Mouse (Mus musculus) forebrain, postnatal 0 days (tissue): ENCODE results near the gene Mgll. TPM values are rescaled to one million over a fixed set of nuclear protein-coding genes. Genes with fewer than 3 reads are reported as not detected.

Experiments used
- ATAC-seq: fragments of 200-750 bp; cut with Nextera tagmentation; 2 replicates; pipeline ENCODE4 v1.8.0; 2017; ENCODE audit warnings: mild to moderate bottlenecking, moderate library complexity
- DNase-seq: peaks from one replicate; pipeline ENCODE4 v3.0.0-alpha.2; 2015
- H3K27ac ChIP-seq: fragments of 300-500 bp; sonication (generic); 2 replicates; pipeline ENCODE4 v1.5.1; 2014; ENCODE audit warnings: low read depth, mild to moderate bottlenecking, antibody characterized with exemption, low read length, moderate library complexity, mixed read lengths
- H3K27me3 ChIP-seq: fragments of 300-500 bp; sonication (generic); 2 replicates; pipeline ENCODE4 v1.6.1; 2014; ENCODE audit warnings: mild to moderate bottlenecking, low read length, mixed read lengths; ENCODE audit not compliant: insufficient read depth
- H3K36me3 ChIP-seq: fragments of 300-500 bp; sonication (generic); 2 replicates; pipeline ENCODE4 v1.6.1; 2014; ENCODE audit warnings: mild to moderate bottlenecking, moderate library complexity; ENCODE audit not compliant: insufficient read depth
- H3K4me1 ChIP-seq: fragments of 300-500 bp; sonication (generic); 2 replicates; pipeline ENCODE4 v1.6.1; 2014; ENCODE audit warnings: antibody characterized with exemption; ENCODE audit not compliant: insufficient read depth
- H3K4me2 ChIP-seq: fragments of 300-500 bp; sonication (generic); 2 replicates; pipeline ENCODE4 v1.6.1; 2014; ENCODE audit warnings: low read depth, mild to moderate bottlenecking, moderate library complexity
- H3K4me3 ChIP-seq: fragments of 300-500 bp; sonication (generic); 2 replicates; pipeline ENCODE4 v1.5.1; 2014; ENCODE audit warnings: low read depth, low read length, mixed read lengths
- H3K9ac ChIP-seq: fragments of 300-500 bp; sonication (generic); 2 replicates; pipeline ENCODE4 v1.6.1; 2014; ENCODE audit warnings: mild to moderate bottlenecking
- H3K9me3 ChIP-seq: fragments of 300-500 bp; sonication (generic); 2 replicates; pipeline ENCODE4 v1.6.1; 2016; ENCODE audit warnings: low read length
- CTCF ChIP-seq: sonication (generic); IDR thresholded peaks from 2 replicates; pipeline ENCODE4 v1.5.1; 2016; ENCODE audit warnings: antibody characterized with exemption, control low read depth, low read depth
- WGBS: fragments of 180-500 bp; shearing (Covaris S2); extraction: QIAGEN DNeasy Blood & Tissue Kit; methylation state at CpG from one replicate; pipeline ENCODE4 v1.1.7; 2014; 5-methylcytosine and 5-hydroxymethylcytosine counted together
- polyA plus RNA-seq: library from polyadenylated mRNA; unstranded; fragments of >200 nt; fragmentation: Nextera tagmentation; extraction: Ambion mirVana; gene quantifications from 2 replicates; pipeline ENCODE4 v1.2.1, GENCODE M21; 2015
- total RNA-seq: library from RNA; depleted of rRNA; stranded (reverse); fragments of >200 nt; gene quantifications from 2 replicates; pipeline ENCODE4 v1.2.3, GENCODE M21; 2014

Mgll gene
- total and polyA plus RNA-seq, 2 experiments from 2014 or later, result 35.1 to 60.7 TPM

- no peak overlapping the region for H3K4me3 ChIP-seq
- no peak for TF ChIP-seq CTCF
- 41% methylated on average over 13 of the region's 13 CpGs for whole genome bisulfite sequencing
- ATAC-seq (peak; percentile 21; the same call in 1 of the 2 replicates), DNase-seq (no peak)
- no peak overlapping the region for H3K27ac ChIP-seq
- peak overlapping the region; percentile 36 for H3K4me2 ChIP-seq
- no peaks in the 10 kb centered on the region for H3K27me3 ChIP-seq
- H3K36me3 ChIP-seq, result no peaks in the 10 kb centered on the region
- H3K9ac ChIP-seq, result no peak overlapping the region
- no peaks in the 10 kb centered on the region for H3K9me3 ChIP-seq
- peaks cover 15% of the 10 kb centered on the region; the same call in 1 of the 2 replicates for H3K4me1 ChIP-seq
These were observed 69.7 kb downstream of the Mgll start for GRCm38 (mm10) chr6:88793872-88794271.

GRCm38 (mm10) chr6:88794561-88794971 lies 70.4 kb downstream of the Mgll start:
- 45% methylated on average over 14 of the region's 14 CpGs for WGBS

GRCm38 (mm10) chr6:88800191-88800590 lies 76.0 kb downstream of the Mgll start:
- ATAC-seq, result no peak
- Histone ChIP-seq H3K9ac (no peak overlapping the region), H3K9me3 (no peaks in the 10 kb centered on the region), H3K4me1 (no peaks in the 10 kb centered on the region), H3K27me3 (no peaks in the 10 kb centered on the region), H3K4me3 (no peak overlapping the region), H3K27ac (no peak overlapping the region), H3K4me2 (no peak overlapping the region), H3K36me3 (no peaks in the 10 kb centered on the region)
- no peak for TF ChIP-seq CTCF
- WGBS, result 81% methylated on average over 7 of the region's 7 CpGs
- no peak for DNase-seq

More at GRCm38 (mm10) chr6:88794561-88794971, 70.4 kb downstream of the Mgll start:
- DNase-seq, result peak; percentile 48
- Histone ChIP-seq H3K27me3 (no peaks in the 10 kb centered on the region), H3K27ac (0 out of 2 replicates have a peak overlapping the region, but pooled peaks have one; percentile 50), H3K4me3 (no peak overlapping the region), H3K4me2 (peak overlapping the region; percentile 36; the same call in 1 of the 2 replicates), H3K36me3 (no peaks in the 10 kb centered on the region), H3K9me3 (no peaks in the 10 kb centered on the region), H3K4me1 (peaks cover 15% of the 10 kb centered on the region; the same call in 1 of the 2 replicates), H3K9ac (peak overlapping the region; percentile 4; the same call in 1 of the 2 replicates)
- peak; percentile 30; the same call in 1 of the 2 replicates for ATAC-seq
- TF ChIP-seq CTCF, result no peak

- H3K27me3 ChIP-seq, result no peaks in the 10 kb centered on the region
- ATAC-seq (no peak), DNase-seq (no peak)
- H3K36me3 ChIP-seq, result no peaks in the 10 kb centered on the region
- WGBS, result 51% methylated on average over 3 of the region's 3 CpGs
- H3K4me2 ChIP-seq, result no peak overlapping the region
- H3K27ac ChIP-seq, result no peak overlapping the region
- no peak overlapping the region for H3K4me3 ChIP-seq
- no peak for TF ChIP-seq CTCF
- no peaks in the 10 kb centered on the region for H3K9me3 ChIP-seq
- no peak overlapping the region for H3K9ac ChIP-seq
- H3K4me1 ChIP-seq, result no peaks in the 10 kb centered on the region
These were observed 76.5 kb downstream of the Mgll start for GRCm38 (mm10) chr6:88800735-88801134.

- ATAC-seq (no peak), DNase-seq (no peak)
- 91% methylated on average over 7 of the region's 7 CpGs for WGBS
- Histone ChIP-seq H3K36me3 (no peaks in the 10 kb centered on the region), H3K4me2 (no peak overlapping the region), H3K27ac (no peak overlapping the region), H3K27me3 (no peaks in the 10 kb centered on the region), H3K4me1 (no peaks in the 10 kb centered on the region), H3K9ac (no peak overlapping the region), H3K4me3 (no peak overlapping the region), H3K9me3 (no peaks in the 10 kb centered on the region)
- no peak for TF ChIP-seq CTCF
These were observed 78.8 kb downstream of the Mgll start for GRCm38 (mm10) chr6:88803051-88803450.

GRCm38 (mm10) chr6:88803957-88804695 lies 79.9 kb downstream of the Mgll start:
- no peak overlapping the region for H3K4me3 ChIP-seq
- DNase-seq (no peak), ATAC-seq (no peak)
- no peaks in the 10 kb centered on the region for H3K9me3 ChIP-seq
- no peaks in the 10 kb centered on the region for H3K4me1 ChIP-seq
- no peak overlapping the region for H3K4me2 ChIP-seq
- H3K9ac ChIP-seq, result no peak overlapping the region
- TF ChIP-seq CTCF, result no peak
- no peaks in the 10 kb centered on the region for H3K27me3 ChIP-seq
- 80% methylated on average over 4 of the region's 4 CpGs for WGBS
- no peak overlapping the region for H3K27ac ChIP-seq
- no peaks in the 10 kb centered on the region for H3K36me3 ChIP-seq

GRCm38 (mm10) chr6:88804966-88805577 lies 80.9 kb downstream of the Mgll start:
- no peak for TF ChIP-seq CTCF
- no peaks in the 10 kb centered on the region for H3K9me3 ChIP-seq
- H3K4me1 ChIP-seq, result no peaks in the 10 kb centered on the region
- no peak overlapping the region for H3K9ac ChIP-seq
- H3K27ac ChIP-seq, result no peak overlapping the region
- H3K27me3 ChIP-seq, result no peaks in the 10 kb centered on the region
- no peak overlapping the region for H3K4me2 ChIP-seq
- ATAC-seq, result no peak
- WGBS, result 90% methylated on average over 17 of the region's 17 CpGs
- no peak for DNase-seq
- H3K4me3 ChIP-seq, result no peak overlapping the region
- no peaks in the 10 kb centered on the region for H3K36me3 ChIP-seq
